Mouse (Mus musculus): ENCODE measurements around the gene Shank1. TPM values are rescaled to one million over a fixed set of nuclear protein-coding genes. Genes with fewer than 3 reads are reported as not detected.

Gene Shank1
- polyA plus RNA-seq, 1 experiment from 2014 or later: 0.39 TPM

GRCm38 (mm10) chr7:44358012-44358411 is 48.0 kb downstream of the Shank1 start:
- Histone ChIP-seq H3K9me3 (ENCODE audit: control insufficient read depth) (no peaks in the 10 kb centered on the region), H3K4me2 (replicated peaks; ENCODE audit: low read depth) (no peak overlapping the region), H3K4me3 (ENCODE audit: low read depth, low read length) (no peak overlapping the region), H3K4me1 (replicated peaks; ENCODE audit: control insufficient read depth, insufficient read depth, low read length) (no peaks in the 10 kb centered on the region), H3K27ac (ENCODE audit: low read depth, low read length) (no peak overlapping the region), H3K27me3 (replicated peaks; ENCODE audit: control insufficient read depth, insufficient read depth, low read length) (peaks cover 78% of the 10 kb centered on the region), H3K36me3 (ENCODE audit: control insufficient read depth, insufficient read depth) (no peaks in the 10 kb centered on the region), H3K9ac (ENCODE audit: low read depth, low read length) (no peak overlapping the region)
- ATAC-seq: no peak
- 25% methylated on average over 5 of the region's 5 CpGs for WGBS
- TF ChIP-seq CTCF (IDR thresholded peaks at IDR 0.05; ENCODE audit: low read depth): no peak

- WGBS: 8% methylated on average over 23 of the region's 26 CpGs
- peaks cover 67% of the 10 kb centered on the region for H3K27me3 ChIP-seq (replicated peaks; ENCODE audit: control insufficient read depth, insufficient read depth, low read length)
- no peak for TF ChIP-seq CTCF (IDR thresholded peaks at IDR 0.05; ENCODE audit: low read depth)
Measured at GRCm38 (mm10) chr7:44358886-44359654, 49.0 kb downstream of the Shank1 start.

GRCm38 (mm10) chr7:44359908-44360672 is 50.0 kb downstream of the Shank1 start:
- Histone ChIP-seq H3K27ac (ENCODE audit: low read depth, low read length) (no peak overlapping the region), H3K36me3 (ENCODE audit: control insufficient read depth, insufficient read depth) (no peaks in the 10 kb centered on the region), H3K4me2 (replicated peaks; ENCODE audit: low read depth) (peak overlapping the region; percentile 98), H3K4me1 (replicated peaks; ENCODE audit: control insufficient read depth, insufficient read depth, low read length) (no peaks in the 10 kb centered on the region), H3K9me3 (ENCODE audit: control insufficient read depth) (no peaks in the 10 kb centered on the region), H3K9ac (ENCODE audit: low read depth, low read length) (peak overlapping the region; percentile 34), H3K4me3 (ENCODE audit: low read depth, low read length) (peak overlapping the region; percentile 52), H3K27me3 (replicated peaks; ENCODE audit: control insufficient read depth, insufficient read depth, low read length) (peaks cover 57% of the 10 kb centered on the region)
- ATAC-seq: peak; percentile 71
- TF ChIP-seq CTCF (IDR thresholded peaks at IDR 0.05; ENCODE audit: low read depth): 0 out of 2 replicates have a peak, but pooled peaks have one; percentile 17
- under 1% methylated on average over 54 of the region's 54 CpGs for WGBS

More at GRCm38 (mm10) chr7:44358886-44359654, 49.0 kb downstream of the Shank1 start:
- peak overlapping the region; percentile 98 for H3K4me2 ChIP-seq (replicated peaks; ENCODE audit: low read depth)
- H3K4me3 ChIP-seq (ENCODE audit: low read depth, low read length): peak overlapping the region; percentile 52
- no peaks in the 10 kb centered on the region for H3K4me1 ChIP-seq (replicated peaks; ENCODE audit: control insufficient read depth, insufficient read depth, low read length)
- H3K27ac ChIP-seq (ENCODE audit: low read depth, low read length): no peak overlapping the region
- H3K36me3 ChIP-seq (ENCODE audit: control insufficient read depth, insufficient read depth): no peaks in the 10 kb centered on the region
- no peaks in the 10 kb centered on the region for H3K9me3 ChIP-seq (ENCODE audit: control insufficient read depth)
- no peak for ATAC-seq
- peak overlapping the region; percentile 34; the same call in 1 of the 2 replicates for H3K9ac ChIP-seq (ENCODE audit: low read depth, low read length)

- no peak for TF ChIP-seq CTCF (IDR thresholded peaks at IDR 0.05; ENCODE audit: low read depth)
- 11% methylated on average over 21 of the region's 21 CpGs for WGBS
- 0 out of 2 replicates have a peak, but pooled peaks have one; percentile 0 for ATAC-seq
- H3K36me3 ChIP-seq (ENCODE audit: control insufficient read depth, insufficient read depth): no peaks in the 10 kb centered on the region
- H3K4me2 ChIP-seq (replicated peaks; ENCODE audit: low read depth): peak overlapping the region; percentile 98
- H3K4me3 ChIP-seq (ENCODE audit: low read depth, low read length): peak overlapping the region; percentile 52; the same call in 1 of the 2 replicates
- H3K4me1 ChIP-seq (replicated peaks; ENCODE audit: control insufficient read depth, insufficient read depth, low read length): no peaks in the 10 kb centered on the region
- no peaks in the 10 kb centered on the region for H3K9me3 ChIP-seq (ENCODE audit: control insufficient read depth)
- peaks cover 49% of the 10 kb centered on the region for H3K27me3 ChIP-seq (replicated peaks; ENCODE audit: control insufficient read depth, insufficient read depth, low read length)
- no peak overlapping the region for H3K9ac ChIP-seq (ENCODE audit: low read depth, low read length)
- no peak overlapping the region for H3K27ac ChIP-seq (ENCODE audit: low read depth, low read length)
Measured at GRCm38 (mm10) chr7:44360792-44361301, 50.8 kb downstream of the Shank1 start.

DNA sequence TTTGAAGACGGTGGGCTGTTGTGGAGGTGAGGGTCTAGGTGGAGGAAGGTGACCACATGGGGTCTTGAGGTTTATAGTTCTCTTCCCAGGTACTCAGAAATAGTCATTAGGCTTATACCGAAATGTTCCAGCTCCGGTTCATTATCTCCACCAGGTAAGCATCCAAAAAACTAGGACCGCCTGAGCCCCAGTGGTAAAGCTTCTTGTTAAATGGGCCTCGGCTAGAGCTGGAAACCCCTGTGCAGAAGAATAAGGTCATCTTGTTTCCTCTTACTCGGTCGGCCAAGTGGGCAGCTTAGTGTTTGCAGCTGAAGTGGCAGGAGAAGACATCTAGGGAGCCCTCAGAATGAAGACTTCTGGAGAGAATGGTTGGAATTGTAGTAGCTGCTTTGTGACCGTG is 62.6 kb downstream of the Shank1 start:
- H3K9me3 ChIP-seq (ENCODE audit: control insufficient read depth): no peaks in the 10 kb centered on the region
- no peak for ATAC-seq
- WGBS: 91% methylated on average over 8 of the region's 8 CpGs
- H3K4me2 ChIP-seq (replicated peaks; ENCODE audit: low read depth): no peak overlapping the region
- TF ChIP-seq CTCF (IDR thresholded peaks at IDR 0.05; ENCODE audit: low read depth): no peak
- H3K36me3 ChIP-seq (ENCODE audit: control insufficient read depth, insufficient read depth): no peaks in the 10 kb centered on the region
- H3K27ac ChIP-seq (ENCODE audit: low read depth, low read length): no peak overlapping the region
- no peak overlapping the region for H3K9ac ChIP-seq (ENCODE audit: low read depth, low read length)
- no peak overlapping the region for H3K4me3 ChIP-seq (ENCODE audit: low read depth, low read length)
- H3K27me3 ChIP-seq (replicated peaks; ENCODE audit: control insufficient read depth, insufficient read depth, low read length): no peaks in the 10 kb centered on the region
- no peaks in the 10 kb centered on the region for H3K4me1 ChIP-seq (replicated peaks; ENCODE audit: control insufficient read depth, insufficient read depth, low read length)

DNA sequence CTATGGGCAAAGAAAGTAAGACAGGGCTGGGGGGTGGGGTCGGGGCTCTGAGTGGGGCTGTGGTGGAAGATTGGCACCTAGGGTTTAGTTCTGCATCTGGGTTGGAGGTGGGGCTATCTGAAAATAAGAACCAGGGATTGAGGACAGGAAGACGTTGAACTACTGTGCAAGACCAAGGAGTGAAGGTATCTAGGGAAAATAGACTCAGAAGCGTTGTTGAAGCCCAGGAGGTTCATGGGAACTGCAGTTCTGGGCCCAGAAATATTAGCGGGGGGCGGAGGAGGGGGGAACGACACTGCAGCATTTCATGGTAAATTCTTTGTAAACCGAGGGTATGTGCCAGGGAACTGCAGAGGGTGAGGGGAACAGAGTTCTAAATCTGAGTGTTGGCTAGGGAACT is 63.4 kb downstream of the Shank1 start:
- Histone ChIP-seq H3K4me1 (replicated peaks; ENCODE audit: control insufficient read depth, insufficient read depth, low read length) (0 out of 2 replicates have a peak, but pooled peaks cover 2% of the 10 kb centered on the region), H3K36me3 (ENCODE audit: control insufficient read depth, insufficient read depth) (no peaks in the 10 kb centered on the region), H3K27me3 (replicated peaks; ENCODE audit: control insufficient read depth, insufficient read depth, low read length) (no peaks in the 10 kb centered on the region), H3K4me3 (ENCODE audit: low read depth, low read length) (peak overlapping the region; percentile 64), H3K4me2 (replicated peaks; ENCODE audit: low read depth) (peak overlapping the region; percentile 91), H3K27ac (ENCODE audit: low read depth, low read length) (no peak overlapping the region), H3K9me3 (ENCODE audit: control insufficient read depth) (no peaks in the 10 kb centered on the region), H3K9ac (ENCODE audit: low read depth, low read length) (0 out of 2 replicates have a peak overlapping the region, but pooled peaks have one; percentile 34)
- TF ChIP-seq CTCF (IDR thresholded peaks at IDR 0.05; ENCODE audit: low read depth): 0 out of 2 replicates have a peak, but pooled peaks have one; percentile 1
- ATAC-seq: peak; percentile 36
- WGBS: 9% methylated on average over 7 of the region's 7 CpGs

Data from intestine, postnatal 0 days (tissue).